Mouse (Mus musculus): ENCODE results near the gene 2310011J03Rik. TPM values are rescaled to one million over a fixed set of nuclear protein-coding genes. Genes with fewer than 3 reads are reported as not detected.
A peak's percentile ranks its signal among the peaks of the same experiment; 100 is the strongest.

The 2310011J03Rik gene
- 25.5 and 27.4 TPM in 2 replicates for polyA plus RNA-seq (2015; fragmentation: Nextera tagmentation; extraction: Ambion mirVana)

DNA sequence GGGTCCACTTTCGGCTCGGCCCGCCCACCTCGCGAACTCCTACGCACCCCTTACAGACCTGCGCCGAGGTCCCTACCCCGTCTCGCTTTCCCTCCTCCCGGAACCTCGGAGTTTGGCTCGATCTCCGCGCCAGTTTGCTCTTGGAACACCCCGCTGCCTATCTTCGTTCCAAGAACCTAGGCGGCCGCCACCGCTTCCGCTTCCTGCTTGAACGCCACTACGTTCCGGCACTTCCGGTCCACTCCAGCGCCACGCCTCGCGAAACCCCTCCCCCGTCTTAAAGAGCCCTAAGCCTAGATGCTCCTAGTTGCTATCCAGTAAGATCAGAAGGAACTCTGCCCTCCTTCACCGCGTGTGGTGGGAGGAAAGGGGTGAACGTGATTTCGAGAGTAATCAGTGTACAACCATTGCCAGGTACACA is at the start of gene 2310011J03Rik:
Gene 2310011J03Rik (minus strand): TSS at position 198 of the 421 bp plus-strand sequence.
- peak within 1 kb of the TSS; percentile 92 for H3K4me2 ChIP-seq (ENCODE audit: low read depth, low read length)
- peak within 1 kb of the TSS; percentile 89 for H3K27ac ChIP-seq (ENCODE audit: low read depth)
- peaks cover 10% of the 10 kb centered on the region for H3K27me3 ChIP-seq (ENCODE audit: insufficient read depth, low read length)
- H3K4me1 ChIP-seq (ENCODE audit: insufficient read depth), result peaks cover 46% of the 10 kb centered on the region
- H3K9me3 ChIP-seq (ENCODE audit: low read length), result no peaks in the 10 kb centered on the region
- under 1% methylated on average over 34 of the region's 34 CpGs for WGBS (ENCODE audit: insufficient replicate concordance)
- ATAC-seq (peak; percentile 31), DNase-seq (peak; percentile 93)
- H3K9ac ChIP-seq (replicated peaks), result peak within 1 kb of the TSS; percentile 96
- peaks cover 17% of the 10 kb centered on the region for H3K36me3 ChIP-seq (replicated peaks; ENCODE audit: insufficient read depth, low read length)
- no peak for TF ChIP-seq CTCF (IDR thresholded peaks at IDR 0.05; ENCODE audit: low read depth)
- TF ChIP-seq EP300 (IDR thresholded peaks at IDR 0.05; ENCODE audit: low read depth), result no peak
- peak within 1 kb of the TSS; percentile 91 for H3K4me3 ChIP-seq (ENCODE audit: low read depth, low read length)

DNA sequence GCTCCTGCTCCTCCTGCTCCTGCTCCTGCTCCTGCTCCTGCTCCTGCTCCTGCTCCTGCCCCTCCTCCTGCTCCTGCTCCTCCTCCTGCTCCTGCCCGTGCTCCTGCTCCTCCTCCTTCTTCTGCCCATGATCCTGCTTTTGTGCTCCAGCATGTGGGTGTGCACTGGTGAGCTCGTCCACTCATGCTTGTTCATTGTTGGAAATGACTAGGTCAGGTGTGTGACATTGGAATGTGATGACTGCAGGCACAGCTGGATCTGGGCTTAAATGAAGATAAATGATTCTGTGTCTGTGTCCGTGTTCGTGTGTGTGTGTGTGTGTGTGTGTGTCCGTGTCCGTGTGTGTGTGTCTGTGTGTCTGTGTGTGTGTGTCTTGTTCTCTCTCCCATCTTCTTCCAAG is 48.1 kb upstream of the 2310011J03Rik start:
- no peak for DNase-seq
- H3K27me3 ChIP-seq (ENCODE audit: insufficient read depth, low read length), result peaks cover 19% of the 10 kb centered on the region
- TF ChIP-seq EP300 (IDR thresholded peaks at IDR 0.05; ENCODE audit: low read depth) (no peak), CTCF (IDR thresholded peaks at IDR 0.05; ENCODE audit: low read depth) (no peak)

DNA sequence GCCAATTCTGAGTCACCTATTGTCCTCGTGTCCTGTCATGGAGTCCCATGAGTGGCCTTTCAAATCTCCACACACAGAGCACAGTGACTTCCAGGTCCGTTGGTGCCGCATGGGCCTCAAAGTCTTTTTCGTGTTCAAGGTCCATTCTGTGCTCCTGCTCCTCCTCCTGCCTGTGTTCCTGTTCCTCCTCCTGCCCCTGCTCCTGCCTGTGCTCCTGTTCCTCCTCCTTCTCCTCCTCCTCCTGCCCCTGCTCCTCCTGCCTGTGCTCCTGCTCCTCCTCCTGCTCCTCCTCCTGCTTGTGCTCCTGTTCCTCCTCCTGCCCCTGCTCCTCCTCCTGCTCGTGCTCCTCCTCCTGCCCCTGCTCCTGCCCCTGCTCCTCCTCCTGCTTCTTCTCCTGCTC is 47.6 kb upstream of the 2310011J03Rik start:
- no peak for DNase-seq
- no peak overlapping the region for H3K9ac ChIP-seq (replicated peaks)
- H3K36me3 ChIP-seq (replicated peaks; ENCODE audit: insufficient read depth, low read length), result no peaks in the 10 kb centered on the region
- 56% methylated on average over 5 of the region's 5 CpGs for WGBS (ENCODE audit: insufficient replicate concordance)
- H3K4me2 ChIP-seq (ENCODE audit: low read depth, low read length), result no peak overlapping the region
- H3K27ac ChIP-seq (ENCODE audit: low read depth), result no peak overlapping the region
- no peaks in the 10 kb centered on the region for H3K9me3 ChIP-seq (ENCODE audit: low read length)
- H3K4me3 ChIP-seq (ENCODE audit: low read depth, low read length), result no peak overlapping the region
- H3K27me3 ChIP-seq (ENCODE audit: insufficient read depth, low read length), result peaks cover 20% of the 10 kb centered on the region
- TF ChIP-seq CTCF (IDR thresholded peaks at IDR 0.05; ENCODE audit: low read depth) (no peak), EP300 (IDR thresholded peaks at IDR 0.05; ENCODE audit: low read depth) (no peak)
- no peaks in the 10 kb centered on the region; the same call in 1 of the 2 replicates for H3K4me1 ChIP-seq (ENCODE audit: insufficient read depth)
- no peak for ATAC-seq

More for the DNA sequence above, 48.1 kb upstream of the 2310011J03Rik start:
- no peak overlapping the region for H3K4me3 ChIP-seq (ENCODE audit: low read depth, low read length)
- no peak for ATAC-seq
- H3K36me3 ChIP-seq (replicated peaks; ENCODE audit: insufficient read depth, low read length), result no peaks in the 10 kb centered on the region
- no peak overlapping the region for H3K27ac ChIP-seq (ENCODE audit: low read depth)
- no peak overlapping the region for H3K4me2 ChIP-seq (ENCODE audit: low read depth, low read length)
- WGBS (ENCODE audit: insufficient replicate concordance), result 81% methylated on average over 6 of the region's 6 CpGs
- no peaks in the 10 kb centered on the region for H3K9me3 ChIP-seq (ENCODE audit: low read length)
- H3K9ac ChIP-seq (replicated peaks), result no peak overlapping the region
- H3K4me1 ChIP-seq (ENCODE audit: insufficient read depth), result no peaks in the 10 kb centered on the region; the same call in 1 of the 2 replicates

DNA sequence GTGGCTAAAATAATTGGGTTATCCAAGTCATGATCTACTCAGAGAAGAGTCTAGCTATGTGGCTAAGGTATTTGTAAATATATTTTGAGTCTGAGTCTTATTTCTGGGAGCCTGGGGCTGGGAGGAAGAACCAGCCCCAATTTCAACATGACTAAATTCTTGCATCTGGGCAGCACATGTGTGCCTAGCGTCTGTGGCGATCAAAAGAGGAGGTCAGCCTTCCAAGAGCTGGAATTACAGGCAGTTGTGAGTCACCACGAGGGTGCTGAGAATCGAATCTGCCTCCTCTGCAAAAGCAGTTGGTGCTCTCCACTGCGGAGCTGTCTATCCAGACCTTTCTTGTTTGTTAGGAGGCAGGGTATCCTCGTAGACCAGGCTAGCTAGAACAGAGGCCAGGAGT is 45.4 kb upstream of the 2310011J03Rik start:
- Histone ChIP-seq H3K4me2 (ENCODE audit: low read depth, low read length) (no peak overlapping the region), H3K4me3 (ENCODE audit: low read depth, low read length) (no peak overlapping the region), H3K27me3 (ENCODE audit: insufficient read depth, low read length) (peaks cover 16% of the 10 kb centered on the region; the same call in 1 of the 2 replicates), H3K27ac (ENCODE audit: low read depth) (no peak overlapping the region), H3K36me3 (replicated peaks; ENCODE audit: insufficient read depth, low read length) (no peaks in the 10 kb centered on the region), H3K9ac (replicated peaks) (no peak overlapping the region), H3K9me3 (ENCODE audit: low read length) (no peaks in the 10 kb centered on the region), H3K4me1 (ENCODE audit: insufficient read depth) (no peaks in the 10 kb centered on the region)
- 60% methylated on average over 6 of the region's 6 CpGs for WGBS (ENCODE audit: insufficient replicate concordance)
- DNase-seq, result no peak
- ATAC-seq, result no peak
- TF ChIP-seq CTCF (IDR thresholded peaks at IDR 0.05; ENCODE audit: low read depth) (no peak), EP300 (IDR thresholded peaks at IDR 0.05; ENCODE audit: low read depth) (no peak)

DNA sequence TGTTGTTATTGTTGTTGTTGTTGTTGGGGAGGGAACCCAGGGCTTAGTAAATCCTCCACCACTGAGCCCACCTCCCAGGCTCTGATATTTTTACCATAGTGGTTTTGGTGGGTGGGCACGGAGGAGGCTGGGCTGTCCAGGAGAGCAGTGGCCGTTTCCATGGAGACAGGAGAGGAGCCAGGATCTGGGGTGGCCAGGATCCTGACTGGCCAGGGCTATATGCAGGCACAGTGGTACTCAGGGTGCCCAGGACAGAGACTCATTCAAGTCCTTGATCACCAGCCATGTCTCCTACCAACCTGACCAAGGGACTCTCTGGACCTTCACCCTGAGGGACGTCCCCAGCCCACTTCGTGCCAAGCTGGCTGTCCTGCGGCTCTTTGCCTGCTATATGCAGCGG is 43.4 kb upstream of the 2310011J03Rik start:
- H3K9ac ChIP-seq (replicated peaks), result no peak overlapping the region
- H3K9me3 ChIP-seq (ENCODE audit: low read length), result no peaks in the 10 kb centered on the region
- no peaks in the 10 kb centered on the region for H3K36me3 ChIP-seq (replicated peaks; ENCODE audit: insufficient read depth, low read length)
- no peak for ATAC-seq
- WGBS (ENCODE audit: insufficient replicate concordance), result 52% methylated on average over 6 of the region's 6 CpGs
- H3K27me3 ChIP-seq (ENCODE audit: insufficient read depth, low read length), result peaks cover 29% of the 10 kb centered on the region; the same call in 1 of the 2 replicates
- TF ChIP-seq CTCF (IDR thresholded peaks at IDR 0.05; ENCODE audit: low read depth), result no peak
- no peak for TF ChIP-seq EP300 (IDR thresholded peaks at IDR 0.05; ENCODE audit: low read depth)
- no peak overlapping the region for H3K27ac ChIP-seq (ENCODE audit: low read depth)
- DNase-seq, result no peak
- no peaks in the 10 kb centered on the region for H3K4me1 ChIP-seq (ENCODE audit: insufficient read depth)
- H3K4me2 ChIP-seq (ENCODE audit: low read depth, low read length), result no peak overlapping the region
- H3K4me3 ChIP-seq (ENCODE audit: low read depth, low read length), result no peak overlapping the region

DNA sequence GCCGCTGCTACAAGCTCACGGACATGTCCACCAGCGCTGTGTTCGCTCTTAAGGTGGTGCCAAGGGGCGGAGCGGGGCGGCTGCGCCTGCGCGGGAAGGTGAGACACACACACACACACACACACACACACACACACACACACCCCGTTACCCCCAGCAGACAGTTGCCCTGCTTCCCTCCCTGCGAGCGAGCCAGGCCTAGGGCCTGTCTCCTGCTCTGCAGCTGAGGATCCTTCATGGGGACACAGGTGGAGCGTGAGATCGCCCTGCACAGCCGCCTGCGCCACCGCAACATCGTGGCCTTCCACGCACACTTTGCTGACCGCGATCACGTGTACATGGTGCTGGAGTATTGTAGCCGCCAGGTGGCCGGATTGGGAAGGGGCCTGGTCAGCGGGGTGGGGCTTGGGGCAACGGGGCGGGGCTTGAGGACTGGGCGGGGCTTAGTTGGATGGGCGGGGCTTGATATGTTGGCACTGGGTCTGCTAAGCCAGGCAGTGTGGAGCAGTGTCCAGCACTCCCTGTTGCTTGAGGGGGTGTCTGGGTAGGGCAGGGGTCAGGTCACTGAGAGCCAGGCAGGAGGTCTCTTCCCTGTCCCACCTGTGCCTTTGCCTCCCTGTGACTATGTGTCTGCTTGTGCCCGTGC is 37.8 kb upstream of the 2310011J03Rik start:
- Histone ChIP-seq H3K4me2 (ENCODE audit: low read depth, low read length) (peak overlapping the region; percentile 58), H3K4me1 (ENCODE audit: insufficient read depth) (peaks cover 3% of the 10 kb centered on the region), H3K4me3 (ENCODE audit: low read depth, low read length) (no peak overlapping the region), H3K9ac (replicated peaks) (no peak overlapping the region), H3K36me3 (replicated peaks; ENCODE audit: insufficient read depth, low read length) (no peaks in the 10 kb centered on the region), H3K27me3 (ENCODE audit: insufficient read depth, low read length) (peaks cover 64% of the 10 kb centered on the region), H3K9me3 (ENCODE audit: low read length) (no peaks in the 10 kb centered on the region), H3K27ac (ENCODE audit: low read depth) (no peak overlapping the region)
- peak; percentile 63 for DNase-seq
- peak; percentile 79 for ATAC-seq
- WGBS (ENCODE audit: insufficient replicate concordance), result 5% methylated on average over 31 of the region's 31 CpGs
- TF ChIP-seq EP300 (IDR thresholded peaks at IDR 0.05; ENCODE audit: low read depth) (no peak), CTCF (IDR thresholded peaks at IDR 0.05; ENCODE audit: low read depth) (peak; percentile 33)
